Mouse (Mus musculus) R1 (cell line): Measurements from ENCODE around the gene Gfod1.
A peak's percentile ranks its signal among the peaks of the same experiment; 100 is the strongest.

Source experiments
- DNase-seq: peaks from one replicate; pipeline ENCODE4 v3.0.0-alpha.2; 2018; ENCODE audit warnings: low read depth, low spot score

Gene Gfod1

DNA sequence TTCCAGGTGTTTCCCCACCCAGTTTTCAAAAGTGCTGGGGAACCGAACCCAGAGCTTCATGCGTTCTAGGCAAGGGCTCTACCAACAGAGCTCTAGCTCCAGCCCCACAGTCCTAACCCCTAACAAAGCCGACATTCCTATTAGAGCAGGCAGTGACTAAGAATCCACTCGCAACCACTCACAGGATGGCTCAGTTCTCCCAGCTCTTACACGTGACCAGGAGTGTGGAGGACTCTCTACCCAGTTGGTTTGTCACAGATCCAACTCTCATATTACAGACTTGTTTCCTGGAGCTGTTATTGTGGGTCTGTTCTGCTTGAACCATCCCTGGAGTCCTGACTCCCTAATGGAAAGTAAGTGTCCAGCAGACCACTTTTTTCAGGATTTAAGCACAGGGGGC is 40.3 kb downstream of the Gfod1 start:
- DNase-seq: no peak

GRCm38 (mm10) chr13:43262114-43262739 is 41.7 kb downstream of the Gfod1 start:
- peak; percentile 27 for DNase-seq

DNA sequence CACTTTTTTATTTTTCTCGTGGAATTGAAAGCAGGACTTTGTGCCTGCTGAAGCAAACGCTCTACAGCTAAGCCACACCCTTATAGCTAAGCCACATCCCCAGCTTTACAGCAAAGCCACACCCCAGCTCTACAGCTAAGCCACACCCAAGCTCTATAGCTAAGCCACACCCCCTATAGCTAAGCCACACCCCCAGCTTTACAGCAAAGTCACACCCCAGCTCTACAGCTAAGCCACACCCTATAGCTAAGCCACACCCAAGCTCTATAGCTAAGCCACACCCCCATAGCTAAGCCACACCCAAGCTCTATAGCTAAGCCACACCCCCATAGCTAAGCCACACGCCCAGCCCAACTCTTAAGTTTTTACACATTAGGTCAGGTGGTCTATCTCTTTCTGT is 42.7 kb downstream of the Gfod1 start:
- peak; percentile 95 for DNase-seq

DNA sequence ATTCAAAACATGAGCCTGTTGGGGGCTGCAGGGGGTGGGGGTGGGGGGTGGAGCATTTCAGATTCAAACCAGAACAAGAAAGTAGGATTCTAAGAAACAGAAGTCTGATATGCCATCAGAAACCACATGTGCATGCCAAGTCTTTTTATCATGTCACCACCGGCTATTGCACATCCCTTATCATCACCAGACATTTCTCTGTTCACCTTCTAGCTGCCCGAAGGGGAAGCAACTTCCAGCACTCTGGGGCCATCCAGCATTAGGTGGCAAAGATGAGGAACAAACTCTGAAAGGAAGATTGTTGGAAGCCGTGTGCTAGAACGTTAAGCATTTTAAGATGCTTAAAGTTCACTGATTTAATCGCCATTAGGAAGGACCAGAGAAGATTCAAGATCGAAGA is 43.2 kb downstream of the Gfod1 start:
- DNase-seq: no peak

GRCm38 (mm10) chr13:43256447-43256846 is 47.5 kb downstream of the Gfod1 start:
- DNase-seq: no peak

GRCm38 (mm10) chr13:43253526-43253925 is 50.4 kb downstream of the Gfod1 start:
- peak; percentile 59 for DNase-seq

GRCm38 (mm10) chr13:43252105-43252790 is 51.7 kb downstream of the Gfod1 start:
- DNase-seq: no peak

DNA sequence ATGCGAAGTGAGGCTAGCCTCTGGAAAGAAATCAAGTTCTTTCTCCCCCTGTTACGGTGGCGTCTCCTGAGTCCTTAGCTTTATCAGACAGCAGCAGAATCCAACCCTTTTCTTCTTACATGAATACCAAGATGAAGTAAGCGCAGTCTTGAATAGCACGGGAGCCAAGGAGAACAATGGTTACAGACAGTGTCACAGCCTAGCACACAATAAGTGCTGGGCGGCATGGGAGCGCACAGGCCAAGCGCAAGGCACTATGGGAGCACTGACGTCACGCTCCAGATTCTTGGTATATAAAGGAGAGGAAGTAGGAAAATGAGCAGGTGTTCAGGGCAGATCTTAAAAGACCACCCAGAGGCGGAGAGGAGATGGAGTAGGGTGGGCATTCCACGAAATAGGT is 52.6 kb downstream of the Gfod1 start:
- no peak for DNase-seq

GRCm38 (mm10) chr13:43250653-43251052 is 53.3 kb downstream of the Gfod1 start:
- no peak for DNase-seq

- no peak for DNase-seq
These were observed 53.9 kb downstream of the Gfod1 start for GRCm38 (mm10) chr13:43250106-43250505.

DNA sequence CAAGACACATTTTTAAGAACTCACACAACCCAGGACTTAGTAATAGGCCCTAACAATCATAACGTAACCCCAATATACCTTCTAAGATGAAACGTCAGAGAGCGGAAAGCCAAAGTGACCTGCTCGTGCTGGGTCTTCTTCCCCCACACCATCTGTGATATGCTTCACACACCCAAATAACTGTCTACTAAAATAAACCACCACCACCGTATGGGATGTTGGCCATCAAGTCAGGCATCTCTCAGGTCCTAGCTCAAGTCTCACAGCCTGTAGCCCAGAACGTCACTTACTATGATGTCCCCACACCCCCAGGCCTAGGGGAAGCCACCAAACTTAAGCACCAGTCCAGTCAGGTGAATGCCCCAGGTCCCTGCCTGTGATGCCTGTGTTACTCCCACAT is 55.6 kb downstream of the Gfod1 start:
- DNase-seq: no peak

- no peak for DNase-seq
These were observed 57.1 kb downstream of the Gfod1 start for GRCm38 (mm10) chr13:43246876-43247275.

DNA sequence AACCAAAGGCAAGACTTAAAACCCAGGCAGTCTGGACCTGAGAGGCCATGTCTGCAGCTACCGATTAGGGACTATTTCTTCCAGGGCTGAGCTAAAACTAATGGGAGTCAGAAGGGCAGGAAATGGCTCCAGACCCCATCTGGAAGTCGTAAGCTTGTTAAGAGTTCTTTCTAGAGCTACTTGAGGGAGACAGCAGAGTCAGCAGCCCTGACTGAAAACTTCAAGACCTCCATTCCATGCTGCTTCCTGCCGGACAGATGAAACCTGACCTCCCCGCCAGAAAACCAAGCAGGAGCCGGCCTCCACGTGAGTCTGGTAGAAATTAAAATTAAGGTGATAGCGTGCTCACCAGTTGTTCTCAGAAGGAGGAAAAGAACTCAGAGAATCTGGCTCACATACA is 60.2 kb downstream of the Gfod1 start:
- DNase-seq: no peak

GRCm38 (mm10) chr13:43243240-43243639 is 60.7 kb downstream of the Gfod1 start:
- no peak for DNase-seq

DNA sequence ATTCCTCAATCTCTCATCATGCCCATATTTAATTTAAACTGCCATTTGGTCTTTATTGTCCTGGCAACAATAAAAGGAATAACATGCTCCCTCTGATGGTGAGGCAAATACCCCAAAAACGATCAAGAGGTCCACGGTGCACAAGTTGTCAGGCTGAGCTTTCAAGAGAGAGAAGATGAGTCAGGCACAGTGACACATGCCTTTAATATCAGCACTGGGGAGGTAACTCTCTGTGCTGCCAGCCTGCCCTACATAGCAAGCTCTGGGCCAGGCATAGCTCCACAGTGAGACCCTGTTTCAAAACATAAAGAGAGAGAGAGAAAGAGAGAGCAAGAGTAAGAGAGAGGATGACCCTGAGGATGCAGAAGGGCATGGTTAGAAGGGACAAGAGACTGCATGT is 62.2 kb downstream of the Gfod1 start:
- no peak for DNase-seq

DNA sequence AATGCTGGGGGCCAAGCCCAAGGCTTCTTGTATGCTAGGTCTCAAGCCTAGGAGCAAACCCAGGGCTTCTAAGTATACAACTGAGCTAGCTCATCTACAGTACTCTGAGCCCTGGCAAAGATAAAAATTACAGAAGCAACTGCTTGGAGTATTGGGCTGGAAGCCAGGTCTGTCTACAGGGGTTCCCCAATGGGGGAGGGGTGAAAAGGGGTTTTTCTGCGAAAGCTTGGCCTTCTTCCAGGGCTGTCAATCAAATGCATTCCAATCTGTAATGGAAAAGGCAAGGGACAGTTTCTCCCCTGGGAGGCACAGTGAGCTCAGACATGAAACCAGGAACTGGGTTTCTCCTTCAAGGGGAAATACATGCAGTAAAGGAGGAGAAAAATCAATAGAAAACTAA is 62.9 kb downstream of the Gfod1 start:
- DNase-seq: no peak

DNA sequence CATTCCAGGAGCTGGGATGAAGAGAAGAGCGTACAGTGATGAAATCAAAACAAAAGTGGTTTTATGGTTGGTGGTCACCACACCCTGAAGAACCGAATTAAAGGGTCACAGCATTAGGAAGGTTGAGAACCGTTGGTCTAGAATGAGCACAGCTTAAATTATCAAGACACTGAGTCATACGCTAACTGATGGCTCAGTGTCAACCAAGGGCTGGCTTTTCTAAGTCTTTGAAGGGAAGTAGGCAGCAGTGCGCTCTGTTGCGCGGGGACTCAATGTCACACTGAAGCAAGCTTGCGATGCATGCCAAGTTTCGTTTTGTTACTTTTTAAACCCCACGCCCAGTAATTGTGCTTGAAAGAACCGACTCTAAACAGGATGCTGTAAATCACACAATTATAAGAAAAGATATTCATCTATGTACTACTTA is 64.2 kb downstream of the Gfod1 start:
- DNase-seq: no peak

DNA sequence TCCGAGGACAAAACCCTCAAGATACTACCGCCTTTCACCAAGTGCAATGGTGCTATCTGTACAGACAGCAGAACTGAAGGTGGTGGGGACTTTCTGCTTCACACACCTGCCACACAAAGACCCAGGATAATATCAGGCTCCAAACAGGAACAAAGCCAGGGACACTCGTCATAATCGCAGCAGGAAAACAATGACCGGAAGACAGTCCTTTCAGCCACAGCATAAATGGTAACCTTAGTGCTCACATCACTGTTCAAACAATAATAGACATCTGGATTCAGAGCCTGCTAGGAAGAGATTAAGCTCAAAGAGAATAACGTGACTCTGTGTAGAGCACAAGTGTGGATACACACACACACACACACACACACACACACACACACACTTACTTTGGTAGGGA is 67.3 kb downstream of the Gfod1 start:
- no peak for DNase-seq

DNA sequence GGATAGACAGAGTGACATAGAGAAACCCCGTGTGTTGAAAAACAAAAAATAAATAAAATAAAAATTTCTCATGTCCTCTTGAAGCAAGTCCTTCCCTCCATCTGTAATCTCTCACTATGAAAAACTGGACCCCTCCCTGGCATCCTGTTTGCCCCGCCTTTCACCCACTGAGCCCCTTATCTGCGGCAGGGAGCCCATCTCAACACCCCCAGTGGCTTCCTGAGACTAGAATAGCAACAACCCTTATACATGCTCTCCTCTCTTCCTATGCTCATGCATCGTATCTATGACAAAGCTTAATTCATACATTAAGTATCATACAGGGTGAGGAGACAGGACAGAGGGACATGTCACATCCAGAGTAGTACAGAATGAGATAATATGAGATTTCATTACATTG is 68.0 kb downstream of the Gfod1 start:
- no peak for DNase-seq

DNA sequence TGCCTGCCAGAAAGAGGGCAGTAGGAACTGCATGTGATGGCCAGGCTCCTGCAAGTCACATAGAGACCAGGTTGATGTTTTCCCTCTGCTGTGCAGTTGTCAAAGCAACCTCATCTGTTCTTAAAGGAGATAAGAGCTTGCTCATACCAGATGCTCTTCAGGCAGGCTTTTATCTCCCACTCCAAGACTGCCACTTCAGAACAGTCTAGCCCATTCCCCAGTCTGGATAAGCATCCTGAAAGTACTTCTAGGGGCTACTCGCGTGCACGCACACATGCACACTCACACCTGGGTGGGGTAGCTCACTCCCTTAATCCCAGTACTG is 68.4 kb downstream of the Gfod1 start:
- DNase-seq: no peak

GRCm38 (mm10) chr13:43234869-43235585 is 68.9 kb downstream of the Gfod1 start:
- DNase-seq: peak; percentile 19

DNA sequence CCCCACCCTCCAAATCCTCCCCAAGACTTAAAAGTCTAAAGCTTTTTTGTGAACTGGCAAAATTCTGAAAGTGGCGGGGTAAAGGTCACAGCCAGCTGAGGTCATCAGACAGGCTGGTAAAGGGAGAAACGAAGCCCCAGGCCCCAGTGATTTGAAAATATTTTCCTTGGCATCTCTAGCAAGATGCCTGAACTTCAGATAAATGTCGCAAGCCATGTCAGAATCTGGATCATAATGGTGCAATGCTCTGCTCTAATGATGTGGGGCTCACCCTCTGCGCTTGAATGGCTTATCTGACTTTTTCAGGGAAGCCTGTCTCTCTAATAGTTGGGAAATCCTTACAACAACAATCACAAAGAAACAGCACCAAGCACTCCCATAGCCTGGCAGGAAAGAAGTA is 70.6 kb downstream of the Gfod1 start:
- no peak for DNase-seq
